Mouse (Mus musculus) activated CD4-positive, CD25-positive, alpha-beta regulatory T cell, adult 4 months (primary cell): Measurements from ENCODE around the gene Fkbp1a. TPM values are rescaled to one million over a fixed set of nuclear protein-coding genes. Genes with fewer than 3 reads are reported as not detected.

ENCODE experiments used
- polyA plus RNA-seq, 2 experiments: library from polyadenylated mRNA; unstranded; fragments of 100-300 nt; shearing (Covaris generic); gene quantifications; one replicate each; pipeline ENCODE4 v1.2.1; 2017

Fkbp1a gene
- polyA plus RNA-seq, 2 experiments from 2014 or later = 298 to 313 TPM

Other genes with a start within 250 kb of the Fkbp1a start
- not detected for gene 4921509C19Rik, start 66.3 kb upstream of the Fkbp1a start, polyA plus RNA-seq
- 100 to 1,000 TPM; 117 to 159 TPM for gene Nsfl1c, start 48.3 kb upstream of the Fkbp1a start, polyA plus RNA-seq
- 10 to 100 TPM; 79.8 to 85.3 TPM for gene Sdcbp2, start 30.1 kb downstream of the Fkbp1a start, polyA plus RNA-seq
- under 1 TPM in 1 of 2 experiments, not detected in 1; 0.15 TPM for gene Snph, start 90.1 kb downstream of the Fkbp1a start, polyA plus RNA-seq
- gene Rad21l, start 126.0 kb downstream of the Fkbp1a start, polyA plus RNA-seq = not detected
- gene Tmem74b, start 159.5 kb downstream of the Fkbp1a start, polyA plus RNA-seq = not detected
- gene Psmf1, start 201.7 kb downstream of the Fkbp1a start, polyA plus RNA-seq = 10 to 100 TPM; 66.8 to 71.8 TPM